8 mouse cellular contexts compared by ENCODE assay signal in the genomic region with DNA sequence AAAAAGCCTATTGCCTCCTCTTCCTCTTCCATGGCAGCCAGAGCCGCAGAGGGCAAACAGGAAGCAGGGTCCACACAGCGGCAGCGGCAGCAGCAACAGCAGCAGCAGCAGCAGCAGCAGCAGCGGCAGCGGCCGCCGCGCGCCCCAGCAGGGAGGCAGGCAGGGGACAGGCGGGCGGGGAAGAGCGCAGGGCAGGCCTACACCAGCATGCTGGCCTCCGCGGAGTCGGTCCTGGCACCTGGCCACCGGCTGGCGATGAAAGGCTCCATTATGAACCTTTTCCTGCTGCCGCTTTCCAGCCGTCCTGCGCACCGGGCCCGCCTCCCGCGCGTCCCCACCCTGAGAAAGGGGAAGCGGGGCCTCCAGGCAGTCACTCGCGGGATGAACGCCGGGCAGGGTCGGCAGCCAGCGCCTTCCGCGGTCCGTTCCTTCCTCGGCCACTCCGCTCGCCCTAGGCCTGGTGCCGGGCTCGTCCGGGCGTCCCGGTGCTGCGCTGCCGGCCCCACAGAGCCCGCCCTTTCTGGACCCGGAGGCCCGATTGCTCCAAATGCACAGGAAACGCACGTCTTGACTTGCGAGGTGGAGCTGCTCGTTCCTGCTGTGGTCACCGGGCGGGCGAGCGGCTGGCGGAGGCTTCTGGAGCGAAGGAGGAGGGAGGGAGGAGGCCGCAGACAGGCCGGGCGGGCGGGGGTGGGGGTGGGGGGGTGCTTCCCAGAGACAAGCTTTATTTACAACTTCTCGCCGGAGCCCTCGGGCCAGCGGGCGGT.
DNase-seq lines count a peak whose midpoint lies in the region; ATAC-seq and TF ChIP-seq lines count a peak whose summit lies in the region.

No protein-coding gene starts in this region.

- H3K27ac ChIP-seq in embryonic facial prominence, embryonic 12.5 days, result peak overlapping the region; percentile 98
- peak overlapping the region; percentile 95 for H3K27ac ChIP-seq in heart, embryonic 10.5 days
- H3K27ac ChIP-seq in kidney, embryonic 14.5 days (ENCODE audit: low read depth, low read length), result peak overlapping the region; percentile 96
- H3K27ac ChIP-seq in liver, adult 2 months (replicated peaks; ENCODE audit: insufficient read depth, low read depth, low read length), result peak overlapping the region; percentile 25; the same call in 1 of the 2 replicates

- H3K27me3 ChIP-seq in erythroblast, embryonic 14.5 days (ENCODE audit: control insufficient read depth), result peaks cover 31% of the 10 kb centered on the region
- no peaks in the 10 kb centered on the region for H3K27me3 ChIP-seq in embryonic facial prominence, embryonic 12.5 days
- H3K27me3 ChIP-seq in heart, embryonic 10.5 days (ENCODE audit: insufficient read depth, poor library complexity, severe bottlenecking), result no peaks in the 10 kb centered on the region
- no peaks in the 10 kb centered on the region for H3K27me3 ChIP-seq in kidney, embryonic 14.5 days (ENCODE audit: control insufficient read depth, insufficient read depth, low read length)
- no peaks in the 10 kb centered on the region for H3K27me3 ChIP-seq in liver, adult 2 months (ENCODE audit: control insufficient read depth, insufficient read depth, low read length)

- peaks cover 11% of the 10 kb centered on the region for H3K4me1 ChIP-seq in erythroblast, embryonic 14.5 days (ENCODE audit: control insufficient read depth)
- H3K4me1 ChIP-seq in embryonic facial prominence, embryonic 12.5 days, result peaks cover 47% of the 10 kb centered on the region
- H3K4me1 ChIP-seq in heart, embryonic 10.5 days, result peaks cover 84% of the 10 kb centered on the region
- H3K4me1 ChIP-seq in kidney, embryonic 14.5 days (ENCODE audit: control insufficient read depth, insufficient read depth, low read length), result peaks cover 43% of the 10 kb centered on the region
- H3K4me1 ChIP-seq in liver, adult 2 months (ENCODE audit: control insufficient read depth, insufficient read depth, low read length), result peaks cover 9% of the 10 kb centered on the region; the same call in 1 of the 2 replicates

- H3K9me3 ChIP-seq in erythroblast, embryonic 14.5 days (ENCODE audit: control insufficient read depth, low read length), result no peaks in the 10 kb centered on the region
- H3K9me3 ChIP-seq in embryonic facial prominence, embryonic 12.5 days, result no peaks in the 10 kb centered on the region
- no peaks in the 10 kb centered on the region for H3K9me3 ChIP-seq in heart, embryonic 10.5 days
- no peaks in the 10 kb centered on the region for H3K9me3 ChIP-seq in kidney, embryonic 14.5 days (ENCODE audit: control insufficient read depth, low read length)

- 0 out of 2 replicates have a peak, but pooled peaks have one; percentile 41 for TF ChIP-seq POLR2A in liver, adult 2 months (IDR thresholded peaks at IDR 0.05; ENCODE audit: extremely low read depth, insufficient read depth, low read length)

- H3K4me3 ChIP-seq in erythroblast, embryonic 14.5 days (replicated peaks), result peak overlapping the region; percentile 52
- peak overlapping the region; percentile 61 for H3K4me3 ChIP-seq in embryonic facial prominence, embryonic 12.5 days
- H3K4me3 ChIP-seq in heart, embryonic 10.5 days, result peak overlapping the region; percentile 74
- peak overlapping the region; percentile 64 for H3K4me3 ChIP-seq in kidney, embryonic 14.5 days (ENCODE audit: low read length)
- H3K4me3 ChIP-seq in liver, adult 2 months (ENCODE audit: insufficient read depth, low read depth, low read length), result peak overlapping the region; percentile 65

- peak overlapping the region; percentile 87 for H3K4me2 ChIP-seq in embryonic facial prominence, embryonic 12.5 days (replicated peaks)
- peak overlapping the region; percentile 84 for H3K4me2 ChIP-seq in kidney, embryonic 14.5 days (replicated peaks; ENCODE audit: low read depth, low read length)

- H3K36me3 ChIP-seq in erythroblast, embryonic 14.5 days (ENCODE audit: control insufficient read depth), result no peaks in the 10 kb centered on the region
- no peaks in the 10 kb centered on the region for H3K36me3 ChIP-seq in embryonic facial prominence, embryonic 12.5 days
- no peaks in the 10 kb centered on the region for H3K36me3 ChIP-seq in heart, embryonic 10.5 days
- no peaks in the 10 kb centered on the region for H3K36me3 ChIP-seq in kidney, embryonic 14.5 days (ENCODE audit: control insufficient read depth, insufficient read depth, low read length)
- H3K36me3 ChIP-seq in liver, adult 2 months (ENCODE audit: control insufficient read depth, insufficient read depth, low read length), result no peaks in the 10 kb centered on the region

- under 1% methylated on average over 66 of the region's 67 CpGs for WGBS in embryonic facial prominence, embryonic 12.5 days
- WGBS in heart, embryonic 10.5 days, result 1% methylated on average over 58 of the region's 67 CpGs
- 1% methylated on average over 51 of the region's 67 CpGs for WGBS in kidney, embryonic 14.5 days
- under 1% methylated on average over 63 of the region's 67 CpGs for WGBS in liver, adult 2 months

- H3K9ac ChIP-seq in embryonic facial prominence, embryonic 12.5 days, result peak overlapping the region; percentile 78
- peak overlapping the region; percentile 83 for H3K9ac ChIP-seq in kidney, embryonic 14.5 days (ENCODE audit: low read depth, low read length)
- H3K9ac ChIP-seq in liver, adult 2 months (ENCODE audit: low read depth, low read length), result peak overlapping the region; percentile 80

- peak; percentile 88 for DNase-seq in heart, embryonic 10.5 days (ENCODE audit: low spot score)
- peak; percentile 60 for DNase-seq in liver, adult 2 months (ENCODE audit: extremely low read depth, low read depth, low spot score)
- DNase-seq in monocyte, adult 2 months (ENCODE audit: low read depth in 1 of 2, low spot score in 2 of 2), result peak; percentile 55 to 76
- DNase-seq in spleen, postnatal 14 days (ENCODE audit: low spot score in 2 of 2), result peak; percentile 23 to 40

- ATAC-seq in erythroblast, adult 5-6 weeks (replicated peaks; ENCODE audit: low FRiP score, poor library complexity, severe bottlenecking), result no peak
- peak; percentile 76 for ATAC-seq in embryonic facial prominence, embryonic 12.5 days (ENCODE audit: insufficient number of reproducible peaks, insufficient read depth, low FRiP score, low TSS enrichment)
- peak; percentile 54 for ATAC-seq in kidney, embryonic 14.5 days (ENCODE audit: low FRiP score, low TSS enrichment)

- no peaks in the 10 kb centered on the region for H3K79me2 ChIP-seq in liver, adult 2 months (ENCODE audit: control insufficient read depth, insufficient read depth, low read length)

- TF ChIP-seq CTCF in liver, adult 2 months (IDR thresholded peaks at IDR 0.05; ENCODE audit: low read depth, low read length), result no peak

Comparison
In these comparisons a context has a peak if more than half of its experiments do, and no peak if none do; other contexts are left out.
1. H3K27ac ChIP-seq: peak in every context shown above with its lines; median percentile 98 in embryonic facial prominence, embryonic 12.5 days; 96 in kidney, embryonic 14.5 days; 95 in heart, embryonic 10.5 days; 25 in liver, adult 2 months.
2. DNase-seq: peak in every context shown above with its lines; median percentile 88 in heart, embryonic 10.5 days; 66 in monocyte, adult 2 months; 60 in liver, adult 2 months; 32 in spleen, postnatal 14 days.